Mouse (Mus musculus): ENCODE results near the gene Denr.

Denr gene

DNA sequence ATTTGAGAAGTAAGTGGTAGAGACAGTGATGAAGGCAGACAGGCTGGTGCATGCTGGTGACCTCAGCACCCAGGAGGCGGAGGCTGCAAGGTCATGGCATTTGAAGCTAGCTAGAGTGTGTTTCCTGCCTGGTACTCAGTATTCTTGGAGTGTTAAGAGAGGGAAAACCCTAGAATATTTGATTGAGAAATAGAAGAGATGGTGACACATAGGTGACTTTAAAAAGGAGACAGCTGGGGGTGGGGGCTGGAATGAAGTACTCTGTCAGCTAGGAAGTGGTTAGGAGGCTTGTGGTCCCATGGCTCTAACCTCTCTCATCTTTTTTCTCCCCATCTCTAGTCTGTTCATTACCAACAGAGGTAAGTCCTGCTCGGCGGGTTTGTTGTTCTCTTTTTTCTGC, 7.9 kb downstream of the Denr start:
- DNase-seq, result no peak

DNA sequence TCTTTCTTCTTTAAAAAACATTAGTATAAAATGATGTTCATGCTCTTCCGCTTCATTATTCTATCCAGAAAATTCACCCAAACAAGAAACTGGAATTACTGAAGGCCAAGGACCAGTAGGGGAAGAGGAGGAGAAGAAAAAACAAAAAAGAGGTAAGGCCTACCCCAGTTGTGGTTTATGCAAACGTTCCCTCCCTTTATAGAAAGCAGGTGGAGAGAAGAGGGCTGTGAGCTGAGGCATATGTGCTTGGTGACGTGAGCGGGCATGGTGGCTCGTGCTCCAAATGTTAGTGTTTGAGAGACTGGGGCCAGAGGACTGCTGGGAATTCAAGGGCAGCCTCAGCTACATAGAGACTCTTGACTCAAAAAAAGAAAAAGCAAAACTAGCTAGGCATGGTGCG, 15.1 kb downstream of the Denr start:
- no peak for DNase-seq

DNA sequence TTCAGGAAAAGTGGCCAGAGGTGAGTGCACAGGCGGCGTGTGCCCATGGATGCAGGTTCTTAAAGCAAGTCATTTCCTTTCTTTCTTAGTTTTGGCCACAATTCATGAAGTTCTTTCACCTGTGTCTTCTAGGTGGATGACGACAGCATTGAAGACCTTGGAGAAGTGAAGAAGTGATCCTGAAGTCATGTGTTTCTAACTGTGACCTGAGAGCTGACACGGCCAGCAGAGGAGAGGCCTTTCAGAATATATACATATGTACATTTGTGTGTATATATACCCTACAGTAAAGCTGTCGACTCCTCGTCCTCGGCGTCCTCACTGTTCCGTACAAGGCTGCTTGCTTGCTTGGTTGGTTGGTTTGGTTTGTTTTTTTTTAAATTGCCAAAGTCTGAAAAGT, 20.1 kb downstream of the Denr start, which contains the start of gene Gm43518:
TSS of gene Gm43518 (plus strand) at position 301 of the 400 bp plus-strand sequence.
- DNase-seq, result no peak

- DNase-seq, result peak; percentile 91
Measured at GRCm38 (mm10) chr5:123930508-123930989, 23.6 kb downstream of the Denr start, which contains the start of gene Ccdc62. Ccdc62 (plus strand) TSS chr5:123930679.

DNA sequence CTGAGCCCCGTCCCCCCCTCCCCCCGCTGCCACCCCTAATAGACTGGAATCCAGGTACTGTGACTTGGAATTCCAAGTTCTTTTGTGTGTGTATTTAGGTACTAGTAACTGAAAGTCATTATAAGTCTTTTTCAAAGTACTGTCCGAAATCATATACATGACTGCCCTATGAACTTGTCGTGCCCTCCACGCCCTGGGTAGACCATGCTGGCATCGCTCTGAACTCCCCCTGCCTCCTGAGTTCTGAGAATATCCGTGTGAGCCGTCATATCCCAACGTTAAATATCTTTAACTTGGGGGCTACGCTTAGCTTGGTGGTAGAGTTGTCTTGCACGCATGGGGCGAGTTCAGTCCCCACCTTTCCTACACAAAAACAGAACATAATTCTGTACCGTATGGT, 24.2 kb downstream of the Denr start:
- DNase-seq, result no peak

DNA sequence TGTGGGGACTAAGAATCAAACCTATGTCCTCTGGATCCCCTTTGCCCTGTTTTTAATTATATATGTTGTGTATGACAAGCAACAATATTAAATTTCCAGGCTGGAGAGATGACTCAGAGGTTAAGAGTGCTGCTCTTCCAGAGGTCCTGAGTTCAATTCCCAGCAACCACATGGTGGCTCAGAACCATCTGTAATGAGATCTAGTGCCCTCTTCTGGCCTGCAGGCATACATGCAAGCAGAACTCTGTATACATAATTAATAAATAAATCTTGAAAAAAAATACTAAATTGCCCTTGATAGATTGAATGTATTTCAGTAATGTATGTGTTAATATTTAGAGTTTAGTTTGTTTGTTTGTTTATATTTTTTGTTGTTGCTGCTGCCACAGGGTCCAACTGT, 26.0 kb downstream of the Denr start:
- no peak for DNase-seq

DNA sequence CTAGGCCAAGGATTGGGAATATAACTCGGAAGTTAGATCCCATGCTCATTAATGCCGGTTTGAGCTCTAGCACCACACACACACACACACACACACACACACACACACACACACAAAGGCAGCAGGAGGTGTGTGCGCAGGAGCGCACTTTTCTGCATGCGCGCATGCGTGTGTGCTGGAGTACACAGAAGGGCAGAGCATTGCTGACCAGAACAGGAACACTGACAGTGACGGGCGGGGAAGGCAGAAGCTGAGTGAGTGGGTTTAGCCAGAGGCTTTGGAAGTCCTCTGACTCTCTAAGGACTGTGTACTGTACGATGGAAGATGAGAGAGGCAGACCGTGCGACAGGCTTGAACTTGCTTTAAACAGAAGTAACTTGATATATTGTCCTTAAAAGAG, 26.6 kb downstream of the Denr start:
- no peak for DNase-seq

DNA sequence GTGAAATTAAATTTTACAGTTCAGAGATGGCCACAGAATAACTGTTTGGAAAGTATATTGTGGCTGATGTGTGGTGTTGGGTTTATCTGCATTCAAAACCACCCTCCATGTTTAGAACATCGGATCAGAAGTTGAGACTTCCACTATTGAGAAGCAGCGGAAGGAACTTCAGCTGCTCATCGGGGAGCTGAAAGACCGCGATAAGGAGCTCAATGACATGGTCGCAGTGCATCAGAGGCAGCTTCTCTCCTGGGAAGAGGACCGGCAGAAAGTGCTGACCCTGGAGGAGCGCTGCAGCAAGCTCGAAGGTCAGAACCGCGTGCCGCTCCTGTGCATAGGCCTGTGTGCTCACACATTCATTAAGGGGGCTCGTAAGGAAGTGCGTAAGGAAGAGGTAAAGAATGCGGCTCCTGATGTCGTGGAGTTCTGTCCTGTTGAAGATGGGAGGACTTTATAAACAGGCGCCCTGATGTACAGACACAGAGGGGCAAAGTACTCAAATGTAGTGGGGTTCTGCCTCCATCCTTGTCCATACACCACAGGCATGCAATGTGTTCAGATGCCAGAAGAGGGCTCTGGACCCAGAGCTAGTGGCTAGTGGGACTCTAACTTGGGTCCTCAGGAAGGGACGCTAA, 27.1 kb downstream of the Denr start:
- DNase-seq, result no peak

- no peak for DNase-seq
Measured at GRCm38 (mm10) chr5:123935931-123936330, 29.0 kb downstream of the Denr start.

DNA sequence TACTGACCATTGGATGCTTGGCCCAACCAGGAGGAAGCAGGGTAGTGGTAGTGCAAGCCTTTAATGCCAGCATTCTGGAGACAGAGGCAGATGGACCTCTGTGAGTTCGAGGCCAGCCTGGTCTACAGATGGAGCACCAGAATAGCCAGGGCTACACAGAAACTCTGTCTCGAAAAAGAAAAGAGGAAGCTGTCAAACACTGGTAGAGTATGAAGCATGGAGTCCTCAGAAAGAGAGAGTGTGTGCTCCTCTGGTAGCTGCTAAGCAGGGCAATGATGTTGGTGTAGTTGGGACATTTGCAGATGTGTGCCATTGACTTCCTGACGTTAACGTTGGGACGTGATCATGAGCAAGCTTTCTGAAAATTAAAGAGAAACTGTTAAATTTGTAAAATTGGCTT, 31.5 kb downstream of the Denr start:
- no peak for DNase-seq

DNA sequence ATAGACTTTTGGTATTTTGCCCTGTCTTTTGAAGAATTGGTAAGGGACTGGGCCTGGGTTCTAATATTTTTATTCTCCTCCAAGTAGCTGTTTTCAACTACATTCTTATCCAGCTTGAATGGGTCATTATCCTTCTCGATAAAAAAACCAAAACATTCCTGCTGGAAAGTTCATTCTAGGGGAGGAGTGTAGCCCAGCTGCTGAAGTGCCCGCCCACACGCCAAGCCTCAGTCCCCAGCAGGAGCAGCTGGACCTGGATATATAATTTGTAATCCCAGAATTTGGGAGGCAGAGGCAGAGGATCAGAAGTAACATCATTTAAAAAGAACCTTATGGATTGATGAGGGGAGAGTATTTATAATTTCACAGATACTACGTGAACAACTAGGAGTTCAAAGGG, 39.6 kb downstream of the Denr start:
- no peak for DNase-seq

DNA sequence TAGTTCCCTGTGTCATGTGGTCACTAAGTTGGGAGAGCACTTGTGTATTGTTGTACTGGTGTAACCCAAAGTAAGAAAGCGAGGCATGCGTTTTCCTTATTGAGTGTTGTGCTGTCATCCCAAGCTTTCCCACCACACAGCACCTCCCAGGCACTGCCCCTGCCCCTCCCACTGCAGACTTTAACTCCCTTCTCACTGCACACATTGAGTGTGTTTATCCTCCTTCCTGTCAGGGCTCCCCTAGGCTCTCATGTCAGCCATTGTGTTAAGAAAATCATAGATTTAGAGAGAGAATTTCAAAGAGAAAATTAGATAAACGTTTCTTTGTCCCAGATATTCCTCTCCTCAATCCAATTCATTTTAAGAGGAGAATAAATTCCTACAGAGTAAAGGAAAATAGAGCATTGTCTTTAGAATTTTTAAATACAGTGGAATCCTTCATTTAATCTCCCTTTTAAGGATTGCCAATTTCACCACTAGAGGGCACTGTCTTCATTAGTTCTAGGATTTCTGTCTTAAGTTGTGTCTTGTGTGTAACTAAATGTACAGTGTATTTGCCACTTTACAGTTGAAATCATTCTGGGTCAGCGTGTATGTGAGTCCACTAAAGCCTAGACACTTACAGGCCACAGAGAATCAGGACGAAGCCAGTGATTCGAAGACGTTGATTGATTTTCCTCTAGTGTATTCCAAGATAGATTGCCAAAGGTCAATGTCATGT, 40.2 kb downstream of the Denr start:
- DNase-seq, result no peak

DNA sequence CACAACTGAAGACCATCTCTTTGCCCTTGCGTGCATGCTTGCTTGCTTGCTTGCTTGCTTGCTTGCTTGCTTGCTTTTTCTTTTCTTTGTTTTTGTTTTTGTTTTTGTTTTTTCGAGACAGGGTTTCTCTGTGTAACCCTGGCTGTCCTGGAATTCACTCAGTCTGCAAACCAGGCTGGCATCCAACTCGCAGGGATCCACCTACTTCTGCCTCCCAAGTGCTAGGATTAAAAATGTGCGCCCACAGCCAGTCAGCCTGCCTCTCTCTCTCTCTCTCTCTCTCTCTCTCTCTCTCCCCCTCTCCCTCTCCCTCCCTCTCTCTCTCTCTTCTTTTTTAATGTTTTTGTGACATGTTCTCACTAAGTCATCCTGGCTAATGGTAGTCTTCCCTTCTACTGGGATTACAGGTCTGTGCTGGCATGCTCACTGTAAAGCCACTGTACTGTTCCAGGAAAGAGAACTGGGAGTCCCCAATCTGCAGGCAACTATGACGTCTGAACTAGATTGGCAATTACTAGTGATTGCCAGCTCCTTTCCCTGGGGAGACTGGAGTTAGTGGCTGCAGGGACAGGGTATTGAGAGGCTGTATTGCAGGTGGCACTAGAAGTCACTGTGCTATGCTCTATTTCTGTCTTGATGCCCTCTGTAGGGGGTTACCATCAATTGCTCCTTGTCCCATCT, 45.5 kb downstream of the Denr start:
- DNase-seq, result no peak

DNA sequence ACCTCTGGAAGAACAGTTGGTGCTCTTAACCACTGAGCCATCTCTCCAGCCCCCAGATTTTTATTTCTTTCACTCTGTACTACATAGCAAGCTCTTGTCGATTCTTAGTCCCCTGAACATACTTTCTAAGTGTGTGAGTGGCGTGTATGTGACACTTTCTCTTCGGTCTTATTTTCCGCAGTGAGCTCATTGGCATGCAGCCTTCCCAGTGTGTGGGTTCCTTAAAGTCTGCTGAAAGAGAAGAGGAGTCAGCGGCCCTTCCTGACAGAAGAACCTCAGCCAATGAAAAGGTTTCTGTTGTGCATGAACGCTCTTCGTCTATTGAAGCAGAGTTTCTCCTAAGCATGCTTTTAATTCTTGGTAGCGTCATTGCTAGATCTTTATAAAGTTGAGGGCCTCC, 50.2 kb downstream of the Denr start:
- DNase-seq, result no peak

DNA sequence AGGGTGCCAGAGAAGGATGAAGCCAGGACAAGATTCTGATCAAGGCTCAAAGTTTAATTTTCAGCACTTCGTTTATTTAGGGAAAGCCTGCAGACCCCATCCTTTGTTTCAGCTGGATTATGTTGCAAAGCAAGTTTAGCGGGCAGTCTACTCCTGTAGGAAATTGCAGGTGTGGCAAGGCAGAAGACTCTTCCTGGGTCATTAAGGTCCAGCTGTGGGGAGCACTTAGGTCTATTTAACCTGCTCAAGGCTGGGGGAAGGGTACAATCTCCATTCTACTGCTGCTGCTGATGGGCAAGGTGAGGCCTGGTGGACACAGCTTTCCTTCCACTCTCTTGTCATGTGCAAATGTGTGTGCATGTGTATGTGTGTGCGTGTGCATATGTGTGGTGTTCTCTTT, 52.0 kb downstream of the Denr start:
- DNase-seq, result no peak

GRCm38 (mm10) chr5:123960129-123960528, 53.2 kb downstream of the Denr start:
- DNase-seq, result no peak

GRCm38 (mm10) chr5:123961046-123961445, 54.1 kb downstream of the Denr start:
- no peak for DNase-seq

DNA sequence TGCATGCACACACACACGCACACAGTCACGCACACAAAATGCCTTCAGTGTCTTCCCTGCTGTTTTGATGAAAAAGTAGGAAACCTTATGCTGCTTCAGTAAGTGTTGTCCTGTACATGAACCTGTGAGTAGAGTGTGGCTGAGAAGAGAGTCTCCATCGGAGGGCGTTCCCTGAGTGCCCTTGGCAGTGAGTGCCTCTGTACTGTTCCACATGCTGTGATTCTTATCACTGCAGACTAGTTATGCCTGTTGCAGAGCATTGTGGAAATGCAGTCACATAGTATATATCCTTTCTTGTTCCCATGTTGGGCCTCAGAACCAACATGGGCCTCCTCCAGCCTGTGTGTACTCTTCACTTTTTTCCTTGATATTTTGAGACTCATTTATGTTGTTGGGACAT, 57.2 kb downstream of the Denr start:
- DNase-seq, result no peak

DNA sequence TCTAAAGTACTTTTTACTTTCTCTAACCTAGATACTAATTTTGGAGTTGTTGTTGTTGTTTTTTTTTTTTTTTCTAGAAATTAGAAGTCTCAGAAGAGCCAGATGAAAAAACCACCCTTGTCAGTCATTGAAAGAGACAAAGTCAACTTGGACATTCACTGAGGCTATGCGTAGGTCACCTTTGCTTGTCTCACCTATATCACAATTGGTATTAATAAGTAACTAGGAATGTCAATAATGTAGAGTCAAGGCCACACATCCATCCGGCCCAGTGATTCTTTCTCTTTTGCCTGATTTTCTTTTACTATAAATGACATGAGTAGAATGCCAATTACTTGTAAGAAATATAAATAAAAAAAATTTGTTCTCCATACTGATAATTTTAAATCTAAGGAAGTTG, 59.8 kb downstream of the Denr start:
- no peak for DNase-seq

GRCm38 (mm10) chr5:123968468-123968867, 61.5 kb downstream of the Denr start:
- no peak for DNase-seq

DNA sequence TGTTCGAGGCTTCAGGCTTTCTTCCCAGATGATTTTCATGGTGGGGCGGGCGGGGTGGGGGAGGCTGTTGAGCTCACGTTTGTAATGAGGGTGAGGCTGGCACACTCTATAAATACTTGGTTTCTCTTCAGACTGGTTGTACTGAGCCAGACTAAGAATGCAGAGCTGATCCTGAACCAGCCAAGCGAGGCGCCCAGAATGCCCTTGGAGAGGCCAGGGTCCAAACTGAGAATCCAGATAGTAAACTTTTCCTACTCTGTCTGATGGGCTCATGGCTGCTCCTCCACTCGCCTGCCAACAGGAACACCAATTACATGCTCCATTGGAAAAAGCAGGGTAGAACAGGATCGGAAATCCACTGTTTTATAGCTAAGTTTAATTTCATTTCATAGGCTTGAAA, 62.2 kb downstream of the Denr start:
- peak; percentile 75 for DNase-seq

- no peak for DNase-seq
Measured at GRCm38 (mm10) chr5:123970576-123970975, 63.6 kb downstream of the Denr start.

GRCm38 (mm10) chr5:123972453-123972852, 65.5 kb downstream of the Denr start:
- DNase-seq, result no peak

Data from kidney, adult 11 months (tissue).